Mouse (Mus musculus): ENCODE data around the gene F11r.

GRCm38 (mm10) chr1:171412446-171412845 is 24.9 kb upstream of the F11r start:
- TF ChIP-seq CTCF (IDR thresholded peaks at IDR 0.05; ENCODE audit: insufficient read depth, low read length) (no peak), POLR2A (IDR thresholded peaks at IDR 0.05; ENCODE audit: borderline replicate concordance, extremely low read depth, low read depth, low read length) (no peak)
